Mouse (Mus musculus) MEL (cell line): ENCODE data around the gene Ntng1. TPM values are rescaled to one million over a fixed set of nuclear protein-coding genes. Genes with fewer than 3 reads are reported as not detected.

Source experiments
- DNase-seq: peaks from one replicate; pipeline ENCODE4 v3.0.0; 2011; ENCODE audit warnings: low read depth, low spot score
- H3K27ac ChIP-seq: 2 replicates; pipeline ENCODE4 v1.5.1; 2012; ENCODE audit warnings: low read depth, mild to moderate bottlenecking, control low read depth, low read length, moderate library complexity; ENCODE audit not compliant: control insufficient read depth
- H3K27me3 ChIP-seq, 2 experiments: fragments of 150-350 bp in 1 of 2; sonication (generic) in 1 of 2; 2 replicates each; pipeline ENCODE4 v1.6.1; 2012; ENCODE audit warnings: low read length in 2 of 2, mild to moderate bottlenecking in 2 of 2, improper control_type of control experiment in 1 of 2, moderate library complexity in 1 of 2; ENCODE audit not compliant: insufficient read depth in 2 of 2, control insufficient read depth in 1 of 2
- H3K36me3 ChIP-seq, 2 experiments: 2 replicates each; pipeline ENCODE4 v1.6.1; 2012 to 2014; ENCODE audit warnings: low read length in 2 of 2, improper control_type of control experiment in 1 of 2, inconsistent platforms in 1 of 2, mild to moderate bottlenecking in 1 of 2; ENCODE audit not compliant: insufficient read depth in 2 of 2, control insufficient read depth in 1 of 2
- H3K4me1 ChIP-seq, 2 experiments: fragments of 150-350 bp in 1 of 2; sonication (generic) in 1 of 2; 2 replicates each; pipeline ENCODE4 v1.6.1; 2012; ENCODE audit warnings: low read length in 2 of 2, improper control_type of control experiment in 1 of 2, mild to moderate bottlenecking in 1 of 2; ENCODE audit not compliant: insufficient read depth in 2 of 2, control insufficient read depth in 1 of 2
- H3K4me3 ChIP-seq, 2 experiments: fragments of 150-350 bp in 1 of 2; sonication (generic) in 1 of 2; 2 replicates each; pipeline ENCODE4 v1.5.1; 2012; ENCODE audit warnings: low read depth in 2 of 2, low read length in 2 of 2, mild to moderate bottlenecking in 2 of 2, moderate library complexity in 2 of 2, control low read depth in 1 of 2, improper control_type of control experiment in 1 of 2; ENCODE audit not compliant: control insufficient read depth in 1 of 2, insufficient read depth in 1 of 2
- H3K79me2 ChIP-seq: 2 replicates; pipeline ENCODE4 v1.6.1; 2012; ENCODE audit warnings: mild to moderate bottlenecking, low read length, moderate library complexity; ENCODE audit not compliant: control insufficient read depth, poor library complexity, insufficient read depth
- H3K9ac ChIP-seq: 2 replicates; pipeline ENCODE4 v1.6.1; 2012; ENCODE audit warnings: low read depth, mild to moderate bottlenecking, control low read depth, low read length, moderate library complexity; ENCODE audit not compliant: control insufficient read depth, poor library complexity, severe bottlenecking
- H3K9me3 ChIP-seq: fragments of 150-350 bp; sonication (generic); replicated peaks from 2 replicates; pipeline ENCODE4 v1.6.1; 2012; ENCODE audit warnings: mild to moderate bottlenecking, low read length, improper control_type of control experiment, moderate library complexity; ENCODE audit not compliant: insufficient read depth
- E2F4 ChIP-seq: IDR thresholded peaks from 2 replicates; pipeline ENCODE4 v1.6.1; 2011; ENCODE audit warnings: low read depth, low read length, improper control_type of control experiment, borderline replicate concordance
- GABPA ChIP-seq: IDR thresholded peaks from 2 replicates; pipeline ENCODE4 v1.6.1; 2012; ENCODE audit warnings: low read depth, mild to moderate bottlenecking, inconsistent platforms, low read length, improper control_type of control experiment, moderate library complexity
- JUND ChIP-seq: IDR thresholded peaks from 2 replicates; pipeline ENCODE4 v1.6.1; 2011; ENCODE audit warnings: low read depth, mild to moderate bottlenecking, improper control_type of control experiment, low read length
- MAFK ChIP-seq: IDR thresholded peaks from 2 replicates; pipeline ENCODE4 v1.6.1; 2011; ENCODE audit warnings: low read depth, mild to moderate bottlenecking, low read length, improper control_type of control experiment, borderline replicate concordance
- MAX ChIP-seq: IDR thresholded peaks from 2 replicates; pipeline ENCODE4 v1.6.1; 2011; ENCODE audit warnings: low read length, improper control_type of control experiment
- MAZ ChIP-seq: IDR thresholded peaks from 2 replicates; pipeline ENCODE4 v1.6.1; 2012; ENCODE audit warnings: low read depth, mild to moderate bottlenecking, inconsistent platforms, low read length, improper control_type of control experiment
- MEF2A ChIP-seq: IDR thresholded peaks from 2 replicates; pipeline ENCODE4 v1.6.1; 2014; ENCODE audit warnings: low read depth, mild to moderate bottlenecking, inconsistent platforms, low read length, improper control_type of control experiment; ENCODE audit not compliant: poor library complexity, insufficient replicate concordance, severe bottlenecking; ENCODE audit errors: extremely low read depth
- MXI1 ChIP-seq: IDR thresholded peaks from 2 replicates; pipeline ENCODE4 v1.6.1; 2011; ENCODE audit warnings: mild to moderate bottlenecking, low read depth, low read length, improper control_type of control experiment
- MYB ChIP-seq: IDR thresholded peaks from 2 replicates; pipeline ENCODE4 v1.6.1; 2011; ENCODE audit warnings: mild to moderate bottlenecking, low read depth, low read length, improper control_type of control experiment
- POLR2A ChIP-seq, 2 experiments: IDR thresholded peaks; 2 replicates each; pipeline ENCODE4 v1.6.1; 2011 to 2012; ENCODE audit warnings: low read length in 2 of 2, mild to moderate bottlenecking in 2 of 2, control low read depth in 1 of 2, improper control_type of control experiment in 1 of 2, low read depth in 1 of 2, moderate library complexity in 1 of 2; ENCODE audit not compliant: control insufficient read depth in 1 of 2, insufficient read depth in 1 of 2, poor library complexity in 1 of 2
- POLR2AphosphoS5 ChIP-seq: IDR thresholded peaks from 2 replicates; pipeline ENCODE4 v1.6.1; 2012; ENCODE audit warnings: low read depth, borderline replicate concordance, mild to moderate bottlenecking, inconsistent platforms, low read length, moderate library complexity, mixed read lengths
- RAD21 ChIP-seq: IDR thresholded peaks from 2 replicates; pipeline ENCODE4 v1.6.1; 2011; ENCODE audit warnings: mild to moderate bottlenecking, low read depth, low read length, improper control_type of control experiment
- RCOR1 ChIP-seq: IDR thresholded peaks from 2 replicates; pipeline ENCODE4 v1.6.1; 2012; ENCODE audit warnings: low read depth, mild to moderate bottlenecking, inconsistent platforms, low read length, improper control_type of control experiment
- SIN3A ChIP-seq: IDR thresholded peaks from 2 replicates; pipeline ENCODE4 v1.6.1; 2012; ENCODE audit warnings: low read length, improper control_type of control experiment, inconsistent platforms
- TAL1 ChIP-seq: IDR thresholded peaks from 2 replicates; pipeline ENCODE4 v1.6.1; 2012; ENCODE audit warnings: mild to moderate bottlenecking, inconsistent platforms, low read length, moderate library complexity, mixed read lengths
- TBP ChIP-seq: IDR thresholded peaks from 2 replicates; pipeline ENCODE4 v1.8.0; 2011; ENCODE audit warnings: low read depth, low read length, improper control_type of control experiment
- UBTF ChIP-seq: IDR thresholded peaks from 2 replicates; pipeline ENCODE4 v1.6.1; 2012; ENCODE audit warnings: low read depth, mild to moderate bottlenecking, inconsistent platforms, low read length, improper control_type of control experiment, moderate library complexity, borderline replicate concordance; ENCODE audit not compliant: insufficient read depth
- USF1 ChIP-seq: IDR thresholded peaks from 2 replicates; pipeline ENCODE4 v1.6.1; 2014; ENCODE audit warnings: low read depth, mild to moderate bottlenecking, inconsistent platforms, low read length, improper control_type of control experiment, moderate library complexity
- ZNF384 ChIP-seq: IDR thresholded peaks from 2 replicates; pipeline ENCODE4 v1.6.1; 2012; ENCODE audit warnings: low read depth, mild to moderate bottlenecking, inconsistent platforms, low read length, improper control_type of control experiment
- polyA plus RNA-seq, 2 experiments: library from polyadenylated mRNA; stranded (reverse) in 1 of 2; unstranded in 1 of 2; fragments of >175 nt in 1 of 2; fragments of >200 nt in 1 of 2; gene quantifications; 2 replicates each; pipeline versions ENCODE4 v1.2.1 to v1.2.4; 2012; ENCODE audit warnings: low replicate concordance in 2 of 2, low read depth in 1 of 2; ENCODE audit not compliant: insufficient read length in 2 of 2, insufficient read depth in 1 of 2, missing spikeins in 1 of 2
- total RNA-seq: library from RNA; depleted of rRNA; stranded (reverse); fragments of 300-350 nt; gene quantifications from 2 replicates; pipeline ENCODE4 v1.2.3, GENCODE M21; 2012

Ntng1 gene
- total and polyA plus RNA-seq, 3 experiments = not detected

- no peak overlapping the region for H3K9ac ChIP-seq
- no peak overlapping the region for H3K27ac ChIP-seq
- H3K9me3 ChIP-seq = no peaks in the 10 kb centered on the region
- no peaks in the 10 kb centered on the region for H3K4me1 ChIP-seq
- H3K36me3 ChIP-seq = no peaks in the 10 kb centered on the region
- peak; percentile 2 for DNase-seq
- no peak overlapping the region for H3K4me3 ChIP-seq
- no peak for TF ChIP-seq ZNF384
- TF ChIP-seq UBTF = no peak
- TF ChIP-seq RAD21 = no peak
- no peak for TF ChIP-seq MEF2A
- TF ChIP-seq JUND = no peak
- TF ChIP-seq USF1 = no peak
- no peak for TF ChIP-seq POLR2A (IDR thresholded peaks at IDR 0.05; ENCODE audit: control insufficient read depth in 1 of 2, insufficient read depth in 1 of 2, low read depth in 1 of 2, low read length in 2 of 2, poor library complexity in 1 of 2)
- no peak for TF ChIP-seq MXI1
- TF ChIP-seq GABPA = no peak
- TF ChIP-seq RCOR1 = no peak
- TF ChIP-seq MAX = no peak
- no peak for TF ChIP-seq MAZ
- TF ChIP-seq TAL1 = no peak
- no peak for TF ChIP-seq E2F4
- TF ChIP-seq SIN3A = no peak
- TF ChIP-seq POLR2AphosphoS5 = no peak
- TF ChIP-seq, all 39 proteins: peak for 0
- Histone ChIP-seq H3K79me2 (no peaks in the 10 kb centered on the region), H3K27me3 (no peaks in the 10 kb centered on the region)
Observed at GRCm38 (mm10) chr3:109975106-109975505, 168.7 kb downstream of the Ntng1 start.

DNA sequence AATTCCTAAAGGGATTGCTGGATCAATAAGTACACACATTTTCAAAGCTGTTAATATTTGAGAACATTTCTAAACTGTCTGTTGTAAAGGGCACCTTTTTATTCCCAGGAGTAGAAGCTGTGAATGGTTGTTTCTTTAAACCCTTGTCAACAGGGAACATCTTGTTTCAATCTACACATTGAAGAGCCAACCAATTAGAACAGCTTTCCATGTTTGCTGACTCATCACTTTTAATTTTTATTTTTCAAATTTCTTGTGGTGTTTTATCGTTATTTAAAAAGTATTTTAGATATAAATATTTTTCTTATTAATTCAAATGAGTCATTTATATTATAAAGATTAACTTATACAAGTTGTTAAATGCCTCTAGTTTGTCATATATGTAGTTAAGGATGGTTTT, 172.3 kb downstream of the Ntng1 start:
- Histone ChIP-seq H3K9me3 (no peaks in the 10 kb centered on the region), H3K27me3 (no peaks in the 10 kb centered on the region), H3K4me3 (no peak overlapping the region), H3K9ac (no peak overlapping the region), H3K79me2 (no peaks in the 10 kb centered on the region), H3K36me3 (no peaks in the 10 kb centered on the region), H3K27ac (no peak overlapping the region), H3K4me1 (no peaks in the 10 kb centered on the region)
- no peak for DNase-seq
- TF ChIP-seq MAFK (peak; percentile 63; the same call in 1 of the 2 replicates), TBP (no peak), MAX (no peak), MYB (no peak)
